Mouse (Mus musculus) retina, adult 2 months (tissue): ENCODE data around the gene Sun5.
"Not testable (repeated sequence)": the region's sequence is repeated elsewhere in the genome, so short reads cannot be mapped to it uniquely, and the experiment has no call there.

ENCODE experiments used
- DNase-seq: peaks from one replicate; pipeline ENCODE4 v3.0.0-alpha.2; 2012; ENCODE audit warnings: low read depth, low spot score

Gene Sun5

DNA sequence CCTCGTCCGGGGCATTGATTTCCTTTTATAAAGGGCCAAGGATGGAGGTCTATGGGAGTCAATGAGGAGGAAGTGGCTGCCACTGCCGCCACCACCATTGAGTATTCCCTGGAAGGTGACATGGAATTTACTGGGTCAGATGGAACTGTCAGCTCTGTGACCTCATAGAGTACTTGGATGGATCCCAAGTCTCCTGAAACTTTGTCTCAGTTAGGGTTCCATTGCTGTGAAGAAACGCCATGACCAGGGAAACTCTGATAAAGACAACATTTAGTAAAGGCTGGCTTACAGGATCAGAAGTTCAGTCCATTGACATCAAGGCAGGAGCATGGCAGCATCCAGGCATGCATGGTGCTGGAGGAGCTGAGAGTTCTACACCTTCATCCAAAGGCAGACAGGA lies at the start of gene Sun5:
Gene Sun5, minus strand, starts transcription at position 101 of the 400 bp plus-strand sequence.
- no peak for DNase-seq

DNA sequence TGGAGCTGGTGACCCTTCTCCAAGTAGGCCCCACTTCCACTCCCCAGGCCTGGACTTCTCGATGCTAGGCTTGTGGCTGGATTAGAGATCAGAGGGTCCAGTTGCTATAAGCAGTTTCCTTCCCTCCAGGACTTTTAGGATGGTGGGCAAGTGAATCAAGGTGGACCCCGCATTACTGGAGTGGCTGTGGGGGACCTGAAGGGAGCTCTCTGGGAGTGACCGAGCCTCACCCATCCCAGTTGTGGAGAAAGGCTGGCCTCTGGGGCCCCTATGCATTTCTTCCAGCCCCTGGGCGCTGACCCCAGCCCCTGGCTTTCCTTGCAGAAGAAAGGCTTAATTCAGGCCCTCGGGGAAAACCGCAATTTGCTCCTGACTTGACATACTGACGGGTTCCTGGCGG lies 47.0 kb upstream of the Sun5 start, which contains the start of gene Bpifb3:
Gene Bpifb3, plus strand, starts transcription at position 301 of the 400 bp plus-strand sequence.
- DNase-seq: no peak

DNA sequence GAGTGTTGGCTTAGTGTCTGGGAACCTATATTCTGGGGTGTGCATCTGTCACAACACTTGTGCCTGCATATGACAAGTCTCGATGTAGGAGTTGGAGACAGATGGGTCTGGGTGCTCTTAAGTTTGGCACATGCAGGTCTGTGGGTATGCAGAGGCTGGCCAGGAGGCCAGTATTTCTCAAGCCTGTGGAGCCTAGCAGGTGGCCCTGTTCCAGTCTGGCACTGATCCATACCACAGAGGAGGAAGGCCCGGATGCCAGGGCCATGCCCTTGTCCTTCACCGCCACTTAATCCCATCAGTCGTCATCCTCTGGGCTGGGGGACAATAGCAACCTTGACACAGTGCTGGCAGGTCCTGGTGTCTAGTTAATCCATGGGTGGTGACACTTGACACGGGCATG lies 43.3 kb upstream of the Sun5 start:
- DNase-seq: no peak

DNA sequence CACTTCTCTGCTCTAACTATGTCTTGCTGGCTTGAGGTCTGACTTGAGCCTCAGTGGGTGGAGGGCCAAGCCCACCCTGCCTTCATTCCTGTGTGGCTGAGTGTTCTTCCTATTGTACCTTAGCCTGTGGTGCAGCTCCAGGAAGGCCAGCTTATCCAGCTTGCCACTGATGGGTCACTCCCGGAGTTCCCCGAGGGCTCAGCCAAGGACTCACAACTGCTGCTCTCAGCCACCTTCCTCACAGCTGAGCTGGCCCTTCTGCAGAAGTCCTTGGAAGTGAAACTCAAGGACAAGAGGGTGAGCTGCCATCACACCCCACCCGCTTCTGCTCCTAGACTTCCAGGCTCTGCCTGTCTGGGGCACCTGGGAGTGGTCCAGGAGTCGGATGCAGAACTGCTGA lies 35.7 kb upstream of the Sun5 start:
- DNase-seq: no peak

DNA sequence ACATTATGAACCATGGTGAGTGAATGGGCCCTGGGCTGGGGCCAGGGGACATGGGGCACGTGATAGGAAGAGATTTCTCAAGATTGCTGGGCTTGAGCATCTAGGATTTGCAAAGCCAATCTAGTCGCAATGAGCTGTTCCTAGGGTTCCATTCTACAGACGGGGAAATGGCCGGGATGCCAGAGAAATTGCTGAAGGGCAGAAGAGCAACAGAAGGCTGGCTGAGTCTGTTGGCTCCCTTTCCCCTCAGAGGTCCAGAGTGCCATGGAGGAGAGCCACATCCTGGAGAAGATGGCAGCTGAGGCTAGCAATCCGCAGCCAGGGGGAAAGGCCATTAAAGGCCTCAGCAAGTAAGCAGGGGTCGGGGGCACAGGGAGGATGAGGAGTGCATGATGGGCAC lies 31.8 kb upstream of the Sun5 start:
- DNase-seq: no peak

DNA sequence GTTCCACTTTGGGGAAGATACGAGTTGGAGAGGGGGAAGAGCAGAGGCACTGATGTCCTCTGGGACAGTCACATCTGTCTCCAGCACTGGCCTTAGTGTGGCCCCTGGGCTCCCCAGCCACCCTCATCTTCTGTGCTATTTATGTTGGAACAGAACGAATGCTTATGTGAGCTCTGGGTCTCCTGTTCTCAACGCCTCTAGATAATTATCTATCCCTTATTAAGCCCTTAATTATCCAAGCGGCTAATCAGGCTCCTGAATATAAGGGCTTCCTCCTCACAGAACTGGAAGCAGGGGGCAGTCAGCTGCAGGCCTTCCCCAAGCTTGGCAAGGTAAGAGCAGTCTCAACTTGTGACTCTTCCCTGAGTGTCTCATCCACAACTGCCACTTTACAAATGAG lies 29.2 kb upstream of the Sun5 start, which contains the start of gene Bpifb6:
Gene Bpifb6, plus strand, starts transcription at position 301 of the 400 bp plus-strand sequence.
- no peak for DNase-seq

DNA sequence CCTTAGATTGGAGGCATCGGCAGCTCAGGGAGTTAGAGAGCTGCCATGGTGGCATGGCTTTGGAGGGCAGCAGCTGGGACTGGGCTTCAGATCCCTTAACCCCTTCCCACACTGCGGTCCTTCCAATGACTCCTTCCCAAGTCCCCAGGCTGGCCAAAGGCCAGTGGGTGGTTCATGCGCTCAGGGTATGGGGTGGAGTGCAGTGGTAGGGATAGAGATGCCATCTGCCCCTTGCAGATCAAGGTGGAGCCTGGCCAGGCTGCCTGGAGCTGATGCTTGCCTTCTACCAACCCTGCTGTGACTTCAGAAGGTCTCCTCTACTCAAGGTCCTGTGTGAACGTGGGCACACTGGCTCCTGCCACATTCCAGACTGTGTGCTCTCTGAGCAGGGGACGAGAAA lies 28.2 kb upstream of the Sun5 start:
- DNase-seq: no peak

DNA sequence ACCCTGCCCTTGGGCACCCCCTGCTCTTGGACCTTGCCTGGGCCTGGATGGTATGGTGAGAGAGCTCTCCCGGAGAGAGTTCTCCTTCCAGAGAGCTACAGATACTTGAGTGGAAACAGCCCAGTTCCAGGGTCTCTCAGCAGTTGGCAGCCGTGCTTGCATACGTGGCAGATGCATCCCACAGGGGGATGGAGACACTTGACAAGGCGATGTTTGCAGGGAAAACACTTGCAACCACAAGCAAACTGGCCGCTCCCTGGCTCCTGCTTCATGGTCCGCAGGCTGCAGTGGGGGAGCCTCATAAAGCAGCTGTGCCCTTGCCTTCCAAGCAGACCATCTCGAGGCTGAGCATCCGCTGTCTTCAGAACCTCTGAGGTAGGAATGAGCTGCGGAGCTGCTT lies 3.9 kb upstream of the Sun5 start, which contains the start of gene Bpifb2:
Gene Bpifb2, plus strand, starts transcription at position 301 of the 400 bp plus-strand sequence.
- no peak for DNase-seq

DNA sequence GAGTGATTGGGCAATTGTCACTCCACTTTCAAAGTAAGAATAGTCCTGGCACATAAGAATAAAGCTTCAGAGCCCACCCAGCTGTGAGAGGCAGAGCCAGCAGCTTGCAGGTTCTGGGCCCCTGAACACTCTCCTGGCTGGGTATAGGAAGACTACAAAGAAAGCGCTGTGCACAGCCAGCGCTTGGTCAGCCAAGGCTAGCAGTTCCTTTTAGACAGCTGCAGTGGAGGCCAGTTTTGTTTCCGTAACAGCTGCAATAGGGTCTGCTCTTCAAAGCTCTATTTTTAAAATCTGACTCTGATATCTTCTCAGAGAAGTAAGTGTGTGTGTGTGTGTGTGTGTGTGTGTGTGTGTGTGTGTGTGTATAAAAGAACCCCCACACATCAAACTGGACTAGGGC lies 8.9 kb downstream of the Sun5 start:
- DNase-seq: no peak

DNA sequence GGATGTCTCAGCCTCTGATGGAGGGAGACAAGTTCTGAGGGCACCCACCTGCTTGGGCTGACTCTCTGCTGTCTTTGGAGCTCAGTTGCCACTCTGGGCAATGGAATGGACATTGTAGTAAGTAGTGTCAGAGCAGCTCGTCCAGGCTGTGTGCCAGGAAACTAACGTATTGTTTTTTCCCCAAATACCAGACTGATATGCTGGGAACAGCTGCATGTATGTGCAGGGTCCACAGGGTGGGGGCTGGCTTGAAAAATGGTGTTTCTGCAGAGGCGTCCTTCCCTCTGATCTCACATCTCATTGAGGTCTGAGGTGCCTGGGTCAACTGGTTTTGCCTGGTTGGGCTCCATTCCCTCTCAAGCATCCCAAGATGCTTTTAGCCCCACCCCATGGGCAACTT lies 10.2 kb downstream of the Sun5 start:
- no peak for DNase-seq

DNA sequence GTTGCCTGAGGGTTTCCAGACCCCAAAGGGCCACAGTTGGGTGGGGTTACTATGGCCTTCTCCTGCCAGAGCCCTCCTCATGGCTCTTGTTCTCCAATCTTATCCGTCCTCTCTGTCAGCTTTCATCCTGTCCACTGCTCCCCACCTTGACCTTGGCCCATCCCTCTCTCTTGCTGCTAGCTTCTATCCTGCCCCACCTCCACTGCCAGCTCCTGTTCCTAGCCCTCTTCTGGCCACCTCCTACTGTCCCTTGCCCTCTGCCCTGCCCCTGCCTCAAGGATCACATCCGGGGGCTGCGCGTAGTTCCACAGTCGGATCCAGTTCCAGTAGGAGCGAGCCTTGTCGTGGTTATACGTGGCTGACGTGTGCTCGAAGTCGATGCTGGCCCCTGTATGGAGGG lies 10.6 kb downstream of the Sun5 start:
- DNase-seq: no peak

DNA sequence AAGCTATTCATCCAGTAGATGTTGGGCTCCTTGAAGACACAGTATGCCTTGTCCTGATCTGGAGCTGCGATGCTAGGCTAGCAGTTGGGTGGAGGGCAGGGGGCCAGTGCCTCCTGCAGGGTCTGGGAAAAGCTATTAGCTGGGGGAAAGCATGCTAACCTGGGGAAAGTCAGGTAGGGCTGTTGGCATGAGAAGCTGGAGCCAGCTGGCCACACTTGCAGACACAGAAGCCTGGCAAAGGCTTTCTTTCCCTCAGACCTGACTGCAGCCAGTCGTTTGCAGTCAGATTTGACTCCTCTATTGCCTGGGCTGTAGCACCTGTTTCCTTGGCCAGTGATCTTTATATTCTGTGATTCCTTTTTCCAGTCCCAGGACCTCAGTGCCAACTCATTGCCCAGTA lies 11.3 kb downstream of the Sun5 start:
- no peak for DNase-seq

DNA sequence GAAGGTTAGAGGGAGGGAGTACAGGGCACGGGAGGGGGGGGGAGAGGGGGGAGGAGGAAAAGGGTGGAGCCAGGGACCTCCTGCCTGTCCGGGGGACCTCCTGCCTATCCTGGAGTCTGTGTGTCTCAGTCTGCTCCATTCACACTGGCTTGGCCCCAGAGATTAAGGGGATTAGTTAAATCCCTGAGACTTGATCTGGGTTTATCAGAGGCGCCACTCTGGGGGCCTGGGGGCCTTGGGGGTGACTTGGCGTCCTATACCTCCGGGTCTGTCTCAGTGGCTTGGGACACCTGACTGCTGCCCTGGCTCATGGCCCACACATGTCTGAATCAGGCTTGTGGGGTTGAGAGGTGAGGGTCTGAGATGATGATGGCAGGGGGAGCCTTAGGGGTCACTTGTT lies 17.3 kb downstream of the Sun5 start:
- DNase-seq: peak; percentile 55

DNA sequence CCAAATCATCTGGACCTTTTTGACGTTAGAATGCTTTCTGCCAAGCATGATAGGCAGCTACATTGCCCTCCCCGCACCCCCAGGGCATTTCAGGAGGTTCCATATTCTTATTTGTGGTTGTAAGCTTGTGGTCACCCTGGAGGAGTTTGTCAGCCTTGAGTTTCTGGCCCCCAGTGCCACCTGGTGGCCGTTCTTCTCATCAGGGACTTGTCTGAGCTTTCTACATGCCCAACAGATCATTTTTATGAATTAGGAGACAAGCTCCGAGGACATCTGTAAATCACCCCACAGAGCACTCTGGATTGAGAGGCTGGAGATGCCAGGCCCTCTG lies 19.9 kb downstream of the Sun5 start:
- peak; percentile 18 for DNase-seq

DNA sequence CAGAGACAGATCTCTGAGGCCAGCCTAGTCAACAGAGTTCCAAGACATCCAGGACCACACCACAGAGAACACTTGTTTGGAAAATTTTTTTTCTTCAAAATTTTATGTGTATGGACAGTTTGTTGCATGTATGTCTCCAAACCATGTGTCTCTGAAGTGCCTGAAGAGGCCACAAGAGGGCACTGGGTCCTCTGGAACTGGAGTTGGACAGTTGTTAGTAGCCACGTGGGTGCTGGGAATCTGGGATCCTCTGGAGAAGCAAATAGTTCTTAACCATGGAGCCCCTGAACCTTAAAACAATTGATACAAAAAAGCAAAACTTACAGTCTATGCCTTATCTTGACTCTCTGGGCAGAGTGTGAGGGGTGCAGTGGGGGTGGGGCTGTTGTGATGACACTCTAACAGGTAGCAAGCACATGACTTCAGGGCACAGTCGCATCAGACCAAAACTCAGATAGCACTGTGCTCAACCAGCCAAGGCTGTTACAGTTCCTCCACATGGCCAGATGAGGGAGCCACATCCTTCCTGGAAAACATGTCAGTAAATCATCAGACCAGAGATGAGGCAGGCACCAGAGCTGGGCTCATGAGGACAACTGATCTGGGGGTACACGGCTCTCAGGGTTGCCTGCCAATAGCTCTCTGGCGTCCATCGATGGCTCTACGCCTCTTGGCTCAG lies 20.4 kb downstream of the Sun5 start:
- no peak for DNase-seq

DNA sequence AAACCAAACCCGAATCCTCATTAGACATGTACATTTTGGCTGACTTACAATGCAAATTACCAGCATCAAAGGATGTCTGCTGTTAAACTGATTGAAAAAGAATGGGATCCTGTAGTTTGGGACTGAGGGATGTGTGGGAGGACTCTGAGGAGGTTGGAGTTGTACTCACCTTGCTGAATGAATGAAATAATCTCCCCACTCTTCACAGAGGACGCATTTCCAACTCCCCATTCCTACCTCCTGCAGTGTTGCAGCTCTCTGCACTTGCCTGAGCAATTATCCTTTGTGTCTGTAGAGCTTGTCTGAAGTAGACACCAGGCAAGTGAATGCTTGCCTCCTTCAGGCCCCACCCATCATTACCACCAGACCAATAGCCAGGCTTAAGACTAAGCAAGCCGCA lies 22.5 kb downstream of the Sun5 start:
- no peak for DNase-seq

DNA sequence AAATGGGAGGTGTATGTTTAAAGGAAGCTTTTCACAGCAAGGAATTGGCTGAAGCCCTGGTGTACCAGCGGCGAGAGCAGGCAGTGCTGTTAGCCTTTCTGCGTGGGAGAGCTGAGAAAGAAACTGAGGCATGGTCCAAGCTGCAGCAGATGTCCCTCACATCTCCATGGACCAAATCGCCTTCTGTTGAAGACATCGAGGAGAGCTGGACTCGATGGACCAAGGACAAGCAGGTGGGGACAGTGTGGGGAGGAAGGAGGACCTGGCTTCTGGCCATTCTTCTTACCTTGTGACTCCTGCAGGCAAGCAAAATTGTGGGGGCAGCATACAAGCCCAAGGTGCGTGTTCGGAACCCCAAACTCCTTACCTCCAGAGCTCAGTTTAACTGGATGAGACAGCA lies 28.0 kb downstream of the Sun5 start:
- DNase-seq: no peak

DNA sequence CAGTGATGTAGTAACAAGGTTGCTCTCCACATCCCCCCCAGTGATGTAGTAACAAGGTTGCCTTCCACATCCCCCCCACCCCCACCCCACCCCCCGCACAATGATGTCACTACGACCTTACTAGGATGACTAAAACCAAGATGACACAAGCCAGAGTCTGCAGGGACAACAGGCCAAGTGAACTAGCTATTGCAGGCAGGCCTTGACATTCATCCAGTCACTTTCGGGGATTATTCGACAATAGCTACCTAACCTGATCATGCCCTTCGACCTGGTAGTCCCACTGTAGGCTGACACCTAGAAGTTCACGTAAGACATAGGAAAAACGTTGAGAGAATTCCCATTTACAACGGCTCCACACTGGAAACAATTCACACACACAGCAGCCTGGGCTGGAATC lies 37.6 kb downstream of the Sun5 start:
- DNase-seq: no peak

DNA sequence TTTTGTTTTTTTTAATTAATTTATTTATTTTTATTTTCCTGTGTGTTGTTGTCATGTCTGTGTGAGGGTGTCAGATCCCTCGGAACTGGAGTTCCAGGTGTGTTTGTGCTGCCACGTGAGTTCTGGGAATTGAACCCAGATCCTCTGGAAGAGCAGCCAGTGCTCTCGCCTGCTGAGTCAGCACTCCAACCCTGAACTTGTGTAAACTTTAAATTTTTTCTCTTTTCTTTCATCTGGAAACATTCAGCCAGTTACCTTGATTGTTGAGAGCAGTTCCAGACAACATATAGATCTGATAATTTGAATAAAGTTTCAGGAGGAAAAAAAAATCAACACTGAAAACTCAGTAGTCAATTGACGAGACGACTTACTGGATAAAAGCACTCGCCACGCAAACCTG lies 42.2 kb downstream of the Sun5 start:
- no peak for DNase-seq

DNA sequence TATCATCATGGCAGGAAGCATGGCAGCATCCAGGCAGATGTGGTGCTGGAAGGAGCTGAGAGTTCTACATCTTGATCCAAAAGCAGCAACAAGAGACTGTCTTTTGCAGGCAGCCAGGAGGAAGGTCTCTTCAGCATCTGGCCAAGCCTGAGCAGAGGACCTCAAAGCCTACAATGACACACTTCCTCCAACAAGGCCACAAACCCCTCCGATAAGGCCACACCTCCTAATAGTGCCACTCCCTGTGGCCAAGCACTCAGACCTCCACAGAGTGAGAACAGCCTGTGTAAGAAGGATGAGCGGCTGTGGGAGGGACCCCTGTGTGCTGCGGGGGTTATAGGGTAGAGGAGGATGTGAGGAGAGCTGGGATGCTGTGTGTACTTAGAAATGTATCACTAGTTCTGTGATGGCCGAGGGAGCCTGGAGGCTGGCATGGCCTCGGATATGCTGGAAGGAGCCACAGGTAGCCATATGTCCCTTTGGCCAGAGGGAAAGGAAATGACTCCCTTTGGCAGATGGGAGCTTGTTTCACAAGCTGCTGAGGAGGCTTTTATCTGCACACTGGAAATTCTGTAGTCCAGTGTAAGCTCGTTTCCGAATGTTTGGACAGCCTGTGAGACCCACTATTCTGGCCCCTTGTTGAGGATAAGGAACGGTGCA lies 43.6 kb downstream of the Sun5 start:
- no peak for DNase-seq

DNA sequence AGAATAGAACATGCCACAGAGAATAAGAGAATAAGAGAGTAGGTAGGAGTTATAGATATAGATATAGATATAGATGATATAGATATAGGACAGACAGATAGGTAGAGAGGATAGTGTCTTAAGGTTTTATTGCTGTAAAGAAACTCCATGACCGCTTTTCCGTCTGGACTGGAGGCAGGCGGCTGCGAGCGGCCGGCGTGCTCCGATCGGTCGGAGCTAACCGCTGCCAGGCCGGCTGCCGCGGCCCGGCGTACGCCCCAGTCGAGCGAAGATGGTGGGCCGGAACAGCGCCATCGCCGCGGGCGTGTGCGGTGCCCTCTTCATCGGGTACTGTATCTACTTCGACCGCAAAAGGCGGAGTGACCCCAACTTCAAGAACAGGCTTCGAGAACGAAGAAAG lies 45.0 kb downstream of the Sun5 start:
- DNase-seq: not testable (repeated sequence)

DNA sequence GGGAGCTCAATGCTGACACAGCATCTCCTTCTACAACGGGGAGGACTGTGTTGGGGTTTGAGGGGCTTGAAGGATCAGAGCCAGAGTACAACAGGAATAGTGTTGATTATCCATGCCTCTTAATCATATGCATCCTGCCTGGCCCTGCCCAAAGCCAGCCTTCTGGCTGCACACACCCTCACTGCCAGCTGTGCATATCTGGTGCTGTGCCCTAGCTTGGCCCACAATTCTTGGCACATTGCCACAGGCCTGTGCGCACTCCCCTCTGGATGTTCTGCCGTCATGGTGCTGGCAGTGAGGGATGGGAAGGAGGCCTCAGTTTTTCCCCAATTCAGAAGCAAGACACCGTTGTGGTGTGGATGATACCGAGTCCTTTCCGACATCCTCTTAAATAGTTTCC lies 46.3 kb downstream of the Sun5 start:
- DNase-seq: no peak

DNA sequence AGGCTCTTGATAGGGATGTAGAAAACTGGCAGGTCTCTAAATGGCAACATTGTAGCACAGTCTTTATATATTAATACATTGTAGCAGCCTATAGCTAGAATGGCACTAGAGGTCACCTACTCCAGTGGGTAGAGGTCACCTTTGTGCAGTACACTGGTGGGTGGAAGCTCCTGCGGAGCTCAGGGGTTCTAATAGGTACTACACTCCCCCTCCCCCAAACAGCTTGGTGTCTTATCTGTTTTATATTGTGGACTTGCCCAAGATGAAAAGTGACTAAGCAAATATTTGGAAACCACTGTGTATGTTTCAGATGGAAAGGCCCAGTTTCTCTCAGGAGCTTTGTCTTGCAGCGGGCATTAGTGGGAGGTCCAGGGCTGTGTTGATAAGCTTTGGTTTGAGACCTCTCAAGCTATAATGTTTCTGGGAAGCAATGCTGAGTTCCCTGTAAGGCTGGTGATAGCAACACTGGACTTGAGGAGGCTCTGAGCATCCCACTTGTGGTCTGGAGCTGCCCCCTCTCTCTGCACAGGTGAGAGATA lies 48.8 kb downstream of the Sun5 start:
- DNase-seq: no peak
